Mouse (Mus musculus): ENCODE measurements around the gene Nckap5. TPM values are rescaled to one million over a fixed set of nuclear protein-coding genes. Genes with fewer than 3 reads are reported as not detected.

Gene Nckap5
- total and polyA plus RNA-seq, 3 experiments: not detected

GRCm38 (mm10) chr1:126738291-126738640, 92.3 kb downstream of the Nckap5 start:
- Histone ChIP-seq H3K9me3 (replicated peaks; ENCODE audit: low read length) (peaks cover 2% of the 10 kb centered on the region), H3K4me3 (replicated peaks in 1 of 3; ENCODE audit: low read depth in 2 of 3, low read length in 2 of 3, poor library complexity in 1 of 3) (no peak overlapping the region), H3K4me2 (ENCODE audit: insufficient read depth, low read depth, poor library complexity, severe bottlenecking) (no peak overlapping the region), H3K9ac (ENCODE audit: insufficient read depth, low read depth) (no peak overlapping the region), H3K4me1 (ENCODE audit: control insufficient read depth in 1 of 2, insufficient read depth in 2 of 2) (no peaks in the 10 kb centered on the region), H3K36me3 (replicated peaks in 1 of 2; ENCODE audit: control insufficient read depth in 1 of 2, insufficient read depth in 1 of 2, low read length in 1 of 2) (no peaks in the 10 kb centered on the region), H3K79me2 (replicated peaks; ENCODE audit: control insufficient read depth, extremely low read depth, insufficient read depth, poor library complexity, severe bottlenecking) (no peaks in the 10 kb centered on the region), H3K27me3 (replicated peaks) (no peaks in the 10 kb centered on the region), H3K27ac (ENCODE audit: insufficient read depth, low read depth) (no peak overlapping the region)
- in situ Hi-C loops (cut with MboI; ENCODE audit: low pct_ligation_motif_present, low pct_unique_long_range_greater_than_20kb, low sequenced_read_pairs): no loop called here
- dilution Hi-C loops (cut with MboI; ENCODE audit: extremely low pct_ligation_motif_present, extremely low pct_unique_long_range_greater_than_20kb, low sequenced_read_pairs): no loop called here
- DNase-seq (ENCODE audit: extremely low read depth): no peak
- TF ChIP-seq MAZ (IDR thresholded peaks at IDR 0.05; ENCODE audit: low read depth, low read length): no peak
- TF ChIP-seq TBP (conservative IDR thresholded peaks at IDR 0.05; ENCODE audit: low read depth, low read length): no peak
- no peak for TF ChIP-seq E2F4 (IDR thresholded peaks at IDR 0.05; ENCODE audit: insufficient replicate concordance, low read depth, low read length)
- no peak for TF ChIP-seq IRF4 (IDR thresholded peaks at IDR 0.05; ENCODE audit: low read depth, low read length)
- no peak for TF ChIP-seq RCOR1 (conservative IDR thresholded peaks at IDR 0.05; ENCODE audit: low read depth, low read length)
- TF ChIP-seq CHD2 (IDR thresholded peaks at IDR 0.05; ENCODE audit: low read length): no peak
- no peak for TF ChIP-seq ZNF384 (IDR thresholded peaks at IDR 0.05; ENCODE audit: low read depth, low read length)
- no peak for TF ChIP-seq BHLHE40 (IDR thresholded peaks at IDR 0.05; ENCODE audit: low read depth, low read length)
- no peak for TF ChIP-seq MAX (IDR thresholded peaks at IDR 0.05; ENCODE audit: low read length)
- TF ChIP-seq POLR2AphosphoS2 (IDR thresholded peaks at IDR 0.05; ENCODE audit: low read depth, low read length): no peak
- TF ChIP-seq MAFK (IDR thresholded peaks at IDR 0.05; ENCODE audit: insufficient replicate concordance, low read length): no peak

- TF ChIP-seq NRF1 (IDR thresholded peaks at IDR 0.05; ENCODE audit: low read depth, low read length) (no peak), SIN3A (IDR thresholded peaks at IDR 0.05; ENCODE audit: low read length) (no peak), CHD2 (IDR thresholded peaks at IDR 0.05; ENCODE audit: low read length) (no peak)
- Histone ChIP-seq H3K9me3 (replicated peaks; ENCODE audit: low read length) (peaks cover under 1% of the 10 kb centered on the region), H3K9ac (ENCODE audit: insufficient read depth, low read depth) (no peak overlapping the region), H3K4me2 (ENCODE audit: insufficient read depth, low read depth, poor library complexity, severe bottlenecking) (no peak overlapping the region), H3K27me3 (replicated peaks) (no peaks in the 10 kb centered on the region), H3K4me1 (ENCODE audit: control insufficient read depth in 1 of 2, insufficient read depth in 2 of 2) (no peaks in the 10 kb centered on the region), H3K4me3 (replicated peaks in 1 of 3; ENCODE audit: low read depth in 2 of 3, low read length in 2 of 3, poor library complexity in 1 of 3) (no peak overlapping the region), H3K27ac (ENCODE audit: insufficient read depth, low read depth) (no peak overlapping the region), H3K79me2 (replicated peaks; ENCODE audit: control insufficient read depth, extremely low read depth, insufficient read depth, poor library complexity, severe bottlenecking) (no peaks in the 10 kb centered on the region), H3K36me3 (replicated peaks in 1 of 2; ENCODE audit: control insufficient read depth in 1 of 2, insufficient read depth in 1 of 2, low read length in 1 of 2) (no peaks in the 10 kb centered on the region)
- dilution Hi-C loops (cut with MboI; ENCODE audit: extremely low pct_ligation_motif_present, extremely low pct_unique_long_range_greater_than_20kb, low sequenced_read_pairs): no loop called here
- in situ Hi-C loops (cut with MboI; ENCODE audit: low pct_ligation_motif_present, low pct_unique_long_range_greater_than_20kb, low sequenced_read_pairs): no loop called here
- DNase-seq (ENCODE audit: extremely low read depth): no peak
These were observed 92.9 kb downstream of the Nckap5 start for GRCm38 (mm10) chr1:126737554-126738290.

GRCm38 (mm10) chr1:126731691-126732090, 98.9 kb downstream of the Nckap5 start:
- DNase-seq (ENCODE audit: extremely low read depth): no peak

More at GRCm38 (mm10) chr1:126731691-126732090, 98.9 kb downstream of the Nckap5 start:
- Histone ChIP-seq H3K4me1 (ENCODE audit: control insufficient read depth in 1 of 2, insufficient read depth in 2 of 2) (no peaks in the 10 kb centered on the region), H3K4me3 (replicated peaks in 1 of 3; ENCODE audit: low read depth in 2 of 3, low read length in 2 of 3, poor library complexity in 1 of 3) (no peak overlapping the region), H3K79me2 (replicated peaks; ENCODE audit: control insufficient read depth, extremely low read depth, insufficient read depth, poor library complexity, severe bottlenecking) (no peaks in the 10 kb centered on the region), H3K9ac (ENCODE audit: insufficient read depth, low read depth) (no peak overlapping the region), H3K27me3 (replicated peaks) (no peaks in the 10 kb centered on the region), H3K27ac (ENCODE audit: insufficient read depth, low read depth) (no peak overlapping the region), H3K36me3 (replicated peaks in 1 of 2; ENCODE audit: control insufficient read depth in 1 of 2, insufficient read depth in 1 of 2, low read length in 1 of 2) (no peaks in the 10 kb centered on the region), H3K4me2 (ENCODE audit: insufficient read depth, low read depth, poor library complexity, severe bottlenecking) (no peak overlapping the region), H3K9me3 (replicated peaks; ENCODE audit: low read length) (peaks cover 8% of the 10 kb centered on the region)
- TF ChIP-seq JUND (conservative IDR thresholded peaks at IDR 0.05; ENCODE audit: low read depth, low read length) (no peak), CTCF (conservative IDR thresholded peaks at IDR 0.05 in 1 of 2, IDR thresholded peaks at IDR 0.05 in 1 of 2; ENCODE audit: low read depth in 2 of 2, low read length in 2 of 2) (no peak), TCF12 (IDR thresholded peaks at IDR 0.05; ENCODE audit: low read depth, low read length) (no peak), POLR2A (IDR thresholded peaks at IDR 0.05; ENCODE audit: low read depth, low read length) (no peak), CHD1 (IDR thresholded peaks at IDR 0.05; ENCODE audit: low read depth, low read length) (no peak), ZMIZ1 (IDR thresholded peaks at IDR 0.05; ENCODE audit: low read depth, low read length) (no peak), E2F4 (IDR thresholded peaks at IDR 0.05; ENCODE audit: insufficient replicate concordance, low read depth, low read length) (no peak), GABPA (IDR thresholded peaks at IDR 0.05; ENCODE audit: insufficient replicate concordance, low read depth, low read length) (no peak), EP300 (IDR thresholded peaks at IDR 0.05; ENCODE audit: low read length) (no peak), IRF4 (IDR thresholded peaks at IDR 0.05; ENCODE audit: low read depth, low read length) (no peak), POLR2AphosphoS2 (IDR thresholded peaks at IDR 0.05; ENCODE audit: low read depth, low read length) (no peak), MEF2A (IDR thresholded peaks at IDR 0.05; ENCODE audit: borderline replicate concordance, low read depth, low read length) (no peak), USF2 (conservative IDR thresholded peaks at IDR 0.05; ENCODE audit: low read depth, low read length) (no peak), TBP (conservative IDR thresholded peaks at IDR 0.05; ENCODE audit: low read depth, low read length) (no peak), MAFK (IDR thresholded peaks at IDR 0.05; ENCODE audit: insufficient replicate concordance, low read length) (no peak), SMC3 (IDR thresholded peaks at IDR 0.05; ENCODE audit: low read depth, low read length) (no peak), RAD21 (IDR thresholded peaks at IDR 0.05; ENCODE audit: low read depth, low read length) (no peak)
- dilution Hi-C loops (cut with MboI; ENCODE audit: extremely low pct_ligation_motif_present, extremely low pct_unique_long_range_greater_than_20kb, low sequenced_read_pairs): no loop called here
- in situ Hi-C loops (cut with MboI; ENCODE audit: low pct_ligation_motif_present, low pct_unique_long_range_greater_than_20kb, low sequenced_read_pairs): no loop called here
